Mouse (Mus musculus): ENCODE results near the gene Myo16. TPM values are rescaled to one million over a fixed set of nuclear protein-coding genes. Genes with fewer than 3 reads are reported as not detected.

The Myo16 gene
- polyA plus RNA-seq, 1 experiment = not detected

DNA sequence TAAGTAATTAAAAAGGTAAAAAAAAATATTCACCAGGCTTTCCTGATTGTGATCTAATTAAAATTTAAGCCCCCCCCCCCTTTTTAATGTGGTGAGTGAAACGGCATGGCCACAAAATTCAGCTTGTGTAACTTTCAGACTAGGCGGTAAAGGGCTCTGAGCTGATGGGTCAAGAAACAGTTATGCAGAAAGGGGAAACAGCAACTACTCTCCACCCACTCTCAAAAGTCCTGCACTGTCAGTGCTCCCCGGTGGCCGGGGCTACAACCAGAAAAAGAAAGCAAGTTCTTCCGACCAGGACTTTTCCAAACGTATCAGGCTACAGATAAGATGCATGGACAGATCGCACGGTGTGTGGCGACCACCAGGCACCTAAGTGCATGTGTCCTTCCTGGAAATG is 408.9 kb downstream of the Myo16 start:
- Histone ChIP-seq H3K9me3 (no peaks in the 10 kb centered on the region; the same call in 1 of the 2 replicates), H3K36me3 (replicated peaks; ENCODE audit: low read length) (no peaks in the 10 kb centered on the region), H3K27me3 (replicated peaks) (peaks cover 8% of the 10 kb centered on the region), H3K4me1 (no peaks in the 10 kb centered on the region), H3K4me3 (replicated peaks) (no peak overlapping the region)
- TF ChIP-seq FLI1 (IDR thresholded peaks at IDR 0.05; ENCODE audit: low read length) = no peak
- TF ChIP-seq GATA1 (IDR thresholded peaks at IDR 0.05; ENCODE audit: borderline replicate concordance, low read length) = no peak

DNA sequence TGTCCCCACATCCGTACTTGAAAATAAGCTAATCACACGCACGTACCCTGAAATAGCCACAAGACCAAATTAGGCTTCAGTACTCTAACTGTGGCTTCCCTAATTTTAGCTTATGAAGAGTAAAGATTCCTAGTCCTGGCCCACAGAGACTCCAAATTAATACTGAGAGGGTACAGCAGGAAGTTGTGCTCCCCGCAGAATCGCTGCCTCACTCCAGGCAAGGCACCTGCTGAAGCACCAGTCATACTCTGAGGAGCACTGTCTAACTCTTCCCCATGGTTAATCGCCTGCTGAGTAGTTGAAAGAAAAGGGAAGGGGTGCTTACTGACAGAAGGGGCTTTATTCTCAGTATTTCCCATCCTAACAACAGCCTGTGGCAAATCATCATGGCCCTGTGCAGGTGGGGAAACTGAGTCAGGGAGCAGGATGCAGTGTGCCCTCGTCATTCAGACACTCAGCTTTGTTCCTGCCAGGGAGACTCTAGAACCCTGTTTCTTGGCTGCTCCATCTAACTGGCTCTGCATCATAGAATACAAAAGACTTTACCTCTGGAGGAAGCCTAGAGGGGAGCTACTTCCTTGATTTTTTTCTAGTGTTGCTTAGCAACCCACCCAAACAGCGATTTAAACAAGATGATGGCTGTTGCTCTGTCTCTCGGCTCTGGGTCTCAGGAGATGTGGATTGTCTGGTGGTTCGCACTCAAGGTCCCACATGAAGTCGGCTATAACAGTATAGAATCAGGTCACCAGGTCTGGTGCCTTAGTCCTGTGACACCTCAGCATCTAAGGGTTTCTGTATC is 411.7 kb downstream of the Myo16 start:
- Histone ChIP-seq H3K4me3 (replicated peaks) (no peak overlapping the region), H3K9me3 (no peaks in the 10 kb centered on the region), H3K36me3 (replicated peaks; ENCODE audit: low read length) (no peaks in the 10 kb centered on the region), H3K27me3 (replicated peaks) (peaks cover 30% of the 10 kb centered on the region), H3K4me1 (no peaks in the 10 kb centered on the region; the same call in 1 of the 2 replicates)
- TF ChIP-seq FLI1 (IDR thresholded peaks at IDR 0.05; ENCODE audit: low read length) (no peak), GATA1 (IDR thresholded peaks at IDR 0.05; ENCODE audit: borderline replicate concordance, low read length) (no peak)

DNA sequence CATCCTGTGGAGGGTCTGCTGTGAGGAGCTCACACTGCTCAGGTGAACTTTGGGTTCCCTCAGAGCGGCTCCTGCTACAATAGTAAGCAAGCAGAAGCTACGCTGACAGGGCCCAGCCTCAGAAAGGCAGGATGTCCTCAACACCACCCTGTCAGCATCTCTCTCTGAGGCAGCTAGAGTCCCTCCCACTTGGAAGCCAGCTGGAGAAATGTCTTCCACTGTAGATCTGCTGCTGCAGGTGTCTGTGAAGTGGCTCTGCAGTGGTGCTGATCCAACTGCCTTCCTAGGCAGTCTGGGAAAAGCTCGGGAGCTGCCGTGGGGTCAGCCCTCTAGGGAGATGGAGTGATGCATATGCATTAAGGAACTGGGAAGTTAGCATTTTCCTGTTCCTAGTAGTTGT is 414.7 kb downstream of the Myo16 start:
- Histone ChIP-seq H3K4me3 (replicated peaks) (no peak overlapping the region), H3K4me1 (peaks cover 2% of the 10 kb centered on the region; the same call in 1 of the 2 replicates), H3K27me3 (replicated peaks) (peaks cover 41% of the 10 kb centered on the region), H3K36me3 (replicated peaks; ENCODE audit: low read length) (no peaks in the 10 kb centered on the region), H3K9me3 (no peaks in the 10 kb centered on the region)
- no peak for TF ChIP-seq FLI1 (IDR thresholded peaks at IDR 0.05; ENCODE audit: low read length)

DNA sequence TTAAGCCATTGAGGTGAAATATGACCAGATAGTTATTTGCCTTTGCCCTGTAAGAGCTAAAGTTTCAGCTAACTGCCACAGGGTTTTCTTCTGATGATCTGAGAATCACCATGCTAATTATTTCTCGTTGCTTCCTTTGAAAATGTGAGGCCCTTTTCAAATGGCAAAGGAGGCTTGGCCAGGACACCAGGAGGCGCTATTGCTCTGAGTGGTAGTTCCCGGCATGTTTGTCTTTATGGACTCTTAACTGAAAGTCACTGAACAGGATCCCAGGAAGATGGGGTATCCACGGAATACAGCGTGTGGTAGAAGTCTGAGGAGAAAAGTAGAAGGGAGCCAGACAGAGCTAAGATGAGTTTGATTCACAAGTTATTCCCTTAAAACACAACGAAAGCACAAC is 420.4 kb downstream of the Myo16 start:
- no peaks in the 10 kb centered on the region for H3K9me3 ChIP-seq

DNA sequence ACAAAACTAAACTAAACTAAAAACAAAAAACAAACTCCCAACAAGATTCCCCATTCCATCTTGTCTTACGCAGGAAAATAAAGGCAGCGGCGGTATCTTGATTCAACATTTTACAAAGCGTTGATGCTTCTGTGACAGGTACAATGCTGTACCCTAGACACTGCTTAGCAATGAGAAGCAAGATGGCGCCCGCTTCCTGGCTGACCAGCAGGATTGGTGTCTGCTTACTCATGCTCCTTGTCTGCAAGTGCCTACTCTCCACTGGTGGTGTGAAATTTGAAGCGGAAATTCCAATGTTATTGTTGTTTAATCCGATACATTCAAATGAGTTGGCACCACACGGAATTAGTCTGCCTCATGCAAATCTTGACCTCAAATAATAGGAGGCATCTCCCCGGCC is 421.5 kb downstream of the Myo16 start:
- H3K27me3 ChIP-seq (replicated peaks) = peaks cover 42% of the 10 kb centered on the region
- H3K4me3 ChIP-seq (replicated peaks) = no peak overlapping the region
- TF ChIP-seq FLI1 (IDR thresholded peaks at IDR 0.05; ENCODE audit: low read length) (no peak), GATA1 (IDR thresholded peaks at IDR 0.05; ENCODE audit: borderline replicate concordance, low read length) (no peak)
- 0 out of 2 replicates have a peak, but pooled peaks cover 6% of the 10 kb centered on the region for H3K4me1 ChIP-seq
- H3K36me3 ChIP-seq (replicated peaks; ENCODE audit: low read length) = no peaks in the 10 kb centered on the region
- H3K9me3 ChIP-seq = no peaks in the 10 kb centered on the region

More for the DNA sequence above, 420.4 kb downstream of the Myo16 start:
- H3K27me3 ChIP-seq (replicated peaks) = peaks cover 51% of the 10 kb centered on the region
- no peaks in the 10 kb centered on the region for H3K36me3 ChIP-seq (replicated peaks; ENCODE audit: low read length)
- TF ChIP-seq GATA1 (IDR thresholded peaks at IDR 0.05; ENCODE audit: borderline replicate concordance, low read length) (no peak), FLI1 (IDR thresholded peaks at IDR 0.05; ENCODE audit: low read length) (no peak)
- peaks cover 6% of the 10 kb centered on the region; the same call in 1 of the 2 replicates for H3K4me1 ChIP-seq
- no peak overlapping the region for H3K4me3 ChIP-seq (replicated peaks)

DNA sequence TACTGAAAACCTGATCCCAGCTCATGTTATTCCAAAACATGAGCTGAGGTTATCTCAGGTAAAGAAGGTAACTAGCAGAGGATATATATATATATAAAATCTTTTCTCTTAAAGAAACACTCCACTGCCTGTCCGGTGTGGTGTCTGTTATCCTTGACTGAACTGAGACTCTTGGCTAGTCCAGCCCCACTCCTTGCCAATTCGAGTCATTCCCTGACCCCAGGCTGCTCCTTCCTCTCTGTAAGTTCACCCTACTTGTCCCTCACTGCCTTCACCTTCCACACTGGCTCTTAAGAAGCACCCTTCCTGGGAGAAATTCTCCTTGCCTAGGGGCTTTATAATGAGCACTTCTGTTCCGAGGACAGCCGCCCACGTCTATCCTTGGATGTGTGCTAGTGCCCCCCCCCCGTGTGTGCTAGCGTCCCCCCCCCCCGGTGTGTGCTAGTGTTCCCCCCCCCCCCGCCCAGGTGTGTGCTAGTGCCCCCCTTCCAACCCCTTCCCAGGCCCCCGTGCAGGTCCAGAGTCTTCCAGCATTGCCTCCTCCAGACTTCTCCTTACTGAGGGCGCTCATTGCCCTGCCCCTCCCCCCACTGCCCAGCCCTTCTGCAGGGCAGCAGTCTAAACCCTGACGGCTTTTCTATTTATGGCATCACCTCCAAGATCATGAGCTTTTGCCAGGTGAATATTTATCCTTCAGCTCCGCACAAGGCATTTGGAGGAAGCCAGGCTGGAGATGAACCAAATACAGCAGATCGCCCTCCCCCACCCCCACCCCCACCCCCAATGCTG is 433.4 kb downstream of the Myo16 start:
- H3K36me3 ChIP-seq (replicated peaks; ENCODE audit: low read length) = no peaks in the 10 kb centered on the region
- no peak overlapping the region for H3K4me3 ChIP-seq (replicated peaks)
- H3K4me1 ChIP-seq = peaks cover 7% of the 10 kb centered on the region
- H3K9me3 ChIP-seq = no peaks in the 10 kb centered on the region
- no peak for TF ChIP-seq FLI1 (IDR thresholded peaks at IDR 0.05; ENCODE audit: low read length)
- TF ChIP-seq GATA1 (IDR thresholded peaks at IDR 0.05; ENCODE audit: borderline replicate concordance, low read length) = no peak
- H3K27me3 ChIP-seq (replicated peaks) = peaks cover 47% of the 10 kb centered on the region

DNA sequence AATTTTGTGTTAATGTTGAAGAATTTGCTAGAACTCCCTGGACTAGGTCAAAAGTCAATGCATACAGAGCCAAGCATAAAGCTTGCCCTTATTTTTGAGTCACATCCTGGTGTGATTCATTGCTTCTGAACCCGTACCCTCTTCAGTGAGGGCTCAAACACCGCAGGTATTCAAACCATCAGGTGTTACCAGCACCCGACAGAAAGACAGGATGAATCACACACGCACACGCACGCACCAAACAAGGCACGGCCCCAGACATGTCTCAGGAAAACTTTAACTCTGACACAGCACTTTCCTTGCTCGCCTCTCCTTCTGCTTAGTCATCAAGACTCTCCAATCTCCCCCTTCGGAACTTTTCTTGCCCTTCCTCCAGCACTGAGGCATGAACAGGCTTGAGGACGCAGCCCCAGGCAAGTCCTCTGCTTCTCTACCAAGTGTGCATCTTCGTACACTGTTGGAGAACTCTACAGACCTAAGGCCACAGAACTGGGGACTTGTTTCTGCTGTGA is 435.8 kb downstream of the Myo16 start:
- Histone ChIP-seq H3K4me1 (peaks cover 7% of the 10 kb centered on the region), H3K27me3 (replicated peaks) (peaks cover 38% of the 10 kb centered on the region), H3K9me3 (no peaks in the 10 kb centered on the region), H3K4me3 (replicated peaks) (no peak overlapping the region), H3K36me3 (replicated peaks; ENCODE audit: low read length) (no peaks in the 10 kb centered on the region)
- TF ChIP-seq GATA1 (IDR thresholded peaks at IDR 0.05; ENCODE audit: borderline replicate concordance, low read length) = no peak
- no peak for TF ChIP-seq FLI1 (IDR thresholded peaks at IDR 0.05; ENCODE audit: low read length)

DNA sequence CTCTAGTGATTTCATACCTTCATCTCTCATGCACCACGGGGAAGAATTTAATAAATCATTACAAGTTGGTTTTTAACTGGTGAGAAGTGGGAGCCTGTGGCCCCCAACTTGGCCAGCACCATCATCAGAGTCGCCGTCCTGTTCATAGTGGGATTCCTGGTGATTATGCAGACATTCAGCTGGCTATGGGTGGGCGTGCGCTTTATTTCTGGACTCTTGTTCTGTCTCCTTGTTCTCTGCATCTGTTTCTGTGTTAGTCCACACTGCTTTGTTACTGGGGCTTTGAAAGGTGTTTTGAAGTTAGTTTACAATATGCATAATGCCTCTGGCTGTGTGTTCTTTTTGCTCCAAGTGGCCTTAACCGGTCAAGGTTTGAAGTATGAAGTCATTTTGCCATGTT is 439.2 kb downstream of the Myo16 start:
- Histone ChIP-seq H3K27me3 (replicated peaks) (peaks cover 28% of the 10 kb centered on the region), H3K36me3 (replicated peaks; ENCODE audit: low read length) (no peaks in the 10 kb centered on the region), H3K9me3 (no peaks in the 10 kb centered on the region), H3K4me1 (peaks cover 7% of the 10 kb centered on the region), H3K4me3 (replicated peaks) (no peak overlapping the region)
- TF ChIP-seq GATA1 (IDR thresholded peaks at IDR 0.05; ENCODE audit: borderline replicate concordance, low read length) = no peak
- no peak for TF ChIP-seq FLI1 (IDR thresholded peaks at IDR 0.05; ENCODE audit: low read length)

DNA sequence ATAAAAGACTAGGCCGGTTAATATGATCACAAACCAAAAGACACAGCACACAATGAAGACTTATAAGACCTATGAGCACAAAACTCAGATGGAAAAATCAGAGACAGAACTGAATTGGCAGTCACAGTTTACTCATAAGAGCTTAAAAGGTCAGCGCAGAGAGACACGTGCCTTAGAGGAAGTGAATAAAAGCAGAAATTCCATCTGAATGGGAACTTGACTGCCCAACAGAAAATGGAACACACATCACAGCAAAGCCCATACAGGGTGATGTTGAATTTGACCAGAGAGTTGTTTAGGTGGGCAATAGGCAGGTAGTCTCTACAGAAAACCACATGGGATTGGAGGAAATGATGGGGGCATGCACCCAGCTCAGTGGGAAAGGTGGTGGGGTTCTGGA is 442.6 kb downstream of the Myo16 start:
- H3K4me3 ChIP-seq (replicated peaks) = no peak overlapping the region

DNA sequence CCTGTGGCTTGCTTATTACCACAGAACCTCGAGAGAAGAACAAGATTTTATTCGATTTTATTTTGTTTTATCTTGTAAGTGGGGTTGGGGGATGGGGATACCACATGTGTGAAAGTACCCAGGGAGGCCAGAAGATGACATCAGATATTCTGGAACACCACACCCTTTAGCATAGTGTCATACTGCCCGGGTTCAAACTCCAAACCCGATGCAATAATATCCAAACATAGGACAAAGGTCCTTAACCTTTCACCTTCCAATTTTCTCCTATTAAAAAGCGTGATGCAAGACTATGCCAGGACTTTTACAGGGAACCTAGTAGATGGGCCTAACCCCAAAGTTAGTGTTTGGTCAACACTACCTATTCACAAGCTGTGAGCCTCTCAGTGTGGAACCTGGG is 443.9 kb downstream of the Myo16 start:
- TF ChIP-seq GATA1 (IDR thresholded peaks at IDR 0.05; ENCODE audit: borderline replicate concordance, low read length) (no peak), FLI1 (IDR thresholded peaks at IDR 0.05; ENCODE audit: low read length) (no peak)
- Histone ChIP-seq H3K27me3 (replicated peaks) (peaks cover 10% of the 10 kb centered on the region), H3K9me3 (no peaks in the 10 kb centered on the region), H3K4me1 (peaks cover 5% of the 10 kb centered on the region; the same call in 1 of the 2 replicates), H3K36me3 (replicated peaks; ENCODE audit: low read length) (no peaks in the 10 kb centered on the region), H3K4me3 (replicated peaks) (no peak overlapping the region)

More for the DNA sequence above, 442.6 kb downstream of the Myo16 start:
- Histone ChIP-seq H3K36me3 (replicated peaks; ENCODE audit: low read length) (no peaks in the 10 kb centered on the region), H3K27me3 (replicated peaks) (peaks cover 11% of the 10 kb centered on the region), H3K4me1 (peaks cover 5% of the 10 kb centered on the region; the same call in 1 of the 2 replicates), H3K9me3 (no peaks in the 10 kb centered on the region)
- TF ChIP-seq GATA1 (IDR thresholded peaks at IDR 0.05; ENCODE audit: borderline replicate concordance, low read length) = no peak
- TF ChIP-seq FLI1 (IDR thresholded peaks at IDR 0.05; ENCODE audit: low read length) = no peak

Measured in megakaryocyte, embryonic 14.5 days (primary cell).